Mouse (Mus musculus): Measurements from ENCODE around the gene Epop.

DNA sequence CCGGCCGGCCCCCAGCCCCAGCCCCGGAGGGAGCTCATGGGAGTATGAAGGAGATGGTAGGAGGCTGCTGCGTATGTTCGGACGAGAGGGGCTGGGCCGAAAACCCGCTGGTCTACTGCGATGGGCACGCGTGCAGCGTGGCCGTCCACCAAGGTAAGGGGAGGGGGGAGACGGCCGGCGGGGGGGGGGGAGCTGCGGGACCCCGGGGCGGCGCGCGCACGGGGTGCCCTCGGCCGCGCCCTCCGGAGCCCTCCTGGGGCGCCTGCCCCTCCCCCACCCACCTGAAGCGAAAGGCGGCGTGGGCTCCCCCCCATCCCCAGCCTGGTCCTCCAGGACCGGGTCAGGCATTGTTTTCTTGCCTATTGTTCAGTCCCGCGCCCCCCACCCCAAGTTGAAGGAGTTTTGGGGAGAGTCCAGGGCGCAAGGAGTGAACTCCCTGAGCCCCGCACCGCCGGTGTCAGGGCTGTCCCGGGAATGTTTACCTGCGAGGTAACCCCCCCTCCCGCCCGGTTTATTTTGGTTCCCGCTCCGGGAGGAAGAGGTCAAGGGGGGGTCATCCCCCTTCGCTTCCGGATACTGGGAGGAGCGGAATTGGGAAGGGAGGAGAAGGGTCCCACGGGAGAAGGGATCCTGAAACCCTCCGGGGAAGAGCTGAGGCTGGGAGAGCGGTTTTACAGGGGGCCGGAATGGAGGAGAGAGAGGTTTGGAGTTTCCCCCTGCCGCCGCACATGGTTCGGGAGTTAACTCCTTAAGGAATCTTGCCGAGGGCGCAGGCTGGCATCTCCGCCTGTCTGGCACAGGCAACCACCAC lies 34.2 kb upstream of the Epop start:
- TF ChIP-seq EP300 (IDR thresholded peaks at IDR 0.05; ENCODE audit: low read depth) (no peak), CTCF (IDR thresholded peaks at IDR 0.05; ENCODE audit: low read depth) (no peak)

All from heart, postnatal 0 days (tissue).